Mouse (Mus musculus) limb, embryonic 15.5 days (tissue): Measurements from ENCODE around the gene Dmd. TPM values are rescaled to one million over a fixed set of nuclear protein-coding genes. Genes with fewer than 3 reads are reported as not detected.
"Not testable (repeated sequence)": the region's sequence is repeated elsewhere in the genome, so short reads cannot be mapped to it uniquely, and the experiment has no call there.

ENCODE experiments used
- ATAC-seq: fragments of 200-750 bp; cut with Nextera tagmentation; 2 replicates; pipeline ENCODE4 v1.8.0; 2017; ENCODE audit warnings: low read depth, moderate TSS enrichment; ENCODE audit not compliant: insufficient number of reproducible peaks, low FRiP score, low TSS enrichment
- H3K27ac ChIP-seq: fragments of 300-500 bp; sonication (generic); 2 replicates; pipeline ENCODE4 v1.5.1; 2015; ENCODE audit warnings: moderate library complexity, mild to moderate bottlenecking, inconsistent platforms
- H3K27me3 ChIP-seq: fragments of 300-500 bp; sonication (generic); 2 replicates; pipeline ENCODE4 v1.6.1; 2015; ENCODE audit warnings: inconsistent platforms
- H3K36me3 ChIP-seq: fragments of 300-500 bp; sonication (generic); 2 replicates; pipeline ENCODE4 v1.6.1; 2015; ENCODE audit warnings: inconsistent platforms
- H3K4me1 ChIP-seq: fragments of 300-500 bp; sonication (generic); 2 replicates; pipeline ENCODE4 v1.6.1; 2015; ENCODE audit warnings: inconsistent platforms
- H3K4me2 ChIP-seq: fragments of 300-500 bp; sonication (generic); 2 replicates; pipeline ENCODE4 v1.6.1; 2015; ENCODE audit warnings: mild to moderate bottlenecking, inconsistent platforms
- H3K4me3 ChIP-seq: fragments of 300-500 bp; sonication (generic); 2 replicates; pipeline ENCODE4 v1.5.1; 2015; ENCODE audit warnings: mild to moderate bottlenecking, inconsistent platforms
- H3K9ac ChIP-seq: fragments of 300-500 bp; sonication (generic); 2 replicates; pipeline ENCODE4 v1.6.1; 2015; ENCODE audit warnings: inconsistent platforms
- H3K9me3 ChIP-seq: fragments of 300-500 bp; sonication (generic); 2 replicates; pipeline ENCODE4 v1.6.1; 2016; ENCODE audit warnings: inconsistent platforms
- WGBS: fragments of 180-500 bp; shearing (Covaris S2); methylation state at CpG from one replicate; pipeline ENCODE4 v1.1.7; 2015; 5-methylcytosine and 5-hydroxymethylcytosine counted together
- polyA plus RNA-seq: library from polyadenylated mRNA; unstranded; fragments of >200 nt; fragmentation: Nextera tagmentation; extraction: Ambion mirVana; gene quantifications from 2 replicates; pipeline ENCODE4 v1.2.1, GENCODE M21; 2015

Gene Dmd
- polyA plus RNA-seq, 1 experiment from 2014 or later: 22.3 TPM

DNA sequence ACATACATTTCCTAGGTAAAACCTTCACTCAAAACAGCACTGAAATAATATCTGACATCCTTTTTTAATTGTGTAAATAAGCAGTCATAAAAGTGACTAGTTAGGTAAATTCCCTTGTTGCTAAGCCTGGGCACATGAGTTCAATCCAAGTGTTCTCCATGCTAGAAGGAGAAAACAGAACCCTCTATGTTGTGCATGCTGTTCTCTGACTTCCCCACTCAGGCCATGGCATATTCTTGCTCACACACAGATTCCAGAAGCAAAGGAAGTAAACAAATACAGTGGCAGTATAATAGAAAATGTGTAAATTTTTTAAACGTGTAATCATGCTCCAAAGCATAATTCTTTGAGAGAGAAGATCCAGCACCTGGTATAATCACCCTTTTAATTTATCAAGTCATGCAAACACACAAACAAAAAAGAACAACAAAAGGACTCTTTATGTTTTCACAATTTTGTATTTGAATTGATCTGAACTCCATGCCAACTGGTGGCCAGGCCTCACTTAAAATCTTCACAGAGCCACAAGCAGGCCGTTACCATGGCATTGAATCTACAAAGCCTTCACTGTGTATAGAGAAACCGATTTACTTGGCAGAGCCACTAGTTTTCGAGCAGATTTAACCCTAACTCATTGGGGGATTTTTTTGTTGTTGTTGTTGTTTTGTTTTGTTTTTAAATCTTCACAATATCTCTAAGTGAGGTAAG lies 797.8 kb downstream of the Dmd start:
- Histone ChIP-seq H3K4me2 (no peak overlapping the region), H3K4me1 (no peaks in the 10 kb centered on the region), H3K36me3 (no peaks in the 10 kb centered on the region), H3K9me3 (no peaks in the 10 kb centered on the region), H3K4me3 (no peak overlapping the region), H3K27ac (no peak overlapping the region), H3K9ac (no peak overlapping the region), H3K27me3 (no peaks in the 10 kb centered on the region)
- no peak for ATAC-seq
- WGBS: 69% methylated on average over 4 of the region's 4 CpGs

GRCm38 (mm10) chrX:83787406-83787805 lies 838.7 kb downstream of the Dmd start:
- Histone ChIP-seq H3K9me3 (no peaks in the 10 kb centered on the region), H3K36me3 (no peaks in the 10 kb centered on the region), H3K4me3 (no peak overlapping the region), H3K9ac (no peak overlapping the region), H3K4me2 (no peak overlapping the region), H3K27ac (no peak overlapping the region), H3K27me3 (no peaks in the 10 kb centered on the region), H3K4me1 (no peaks in the 10 kb centered on the region)
- no peak for ATAC-seq

DNA sequence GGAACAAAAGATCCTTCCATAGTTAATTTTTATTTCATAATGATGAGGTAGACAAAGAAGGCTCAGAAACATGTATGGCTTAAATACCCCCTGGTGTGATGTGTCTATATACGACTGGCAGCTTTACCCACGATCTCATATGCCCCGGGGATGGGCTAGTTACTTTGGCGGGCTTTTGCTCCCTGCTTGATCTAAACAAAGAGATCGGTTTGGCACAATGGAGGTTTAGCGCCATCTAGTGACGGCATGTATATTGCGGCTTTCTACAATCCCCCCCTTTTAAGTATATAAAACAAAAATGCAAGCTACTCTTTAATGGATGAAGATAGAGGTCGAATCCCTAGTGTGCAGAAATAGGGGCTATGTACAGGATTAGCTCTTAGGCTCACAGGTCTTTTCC lies 918.8 kb downstream of the Dmd start:
- H3K9me3 ChIP-seq, H3K4me3 ChIP-seq, H3K27me3 ChIP-seq, H3K4me1 ChIP-seq, H3K4me2 ChIP-seq, H3K36me3 ChIP-seq, ATAC-seq, H3K9ac ChIP-seq, H3K27ac ChIP-seq: not testable (repeated sequence)
- WGBS: 42% methylated on average over 9 of the region's 9 CpGs

DNA sequence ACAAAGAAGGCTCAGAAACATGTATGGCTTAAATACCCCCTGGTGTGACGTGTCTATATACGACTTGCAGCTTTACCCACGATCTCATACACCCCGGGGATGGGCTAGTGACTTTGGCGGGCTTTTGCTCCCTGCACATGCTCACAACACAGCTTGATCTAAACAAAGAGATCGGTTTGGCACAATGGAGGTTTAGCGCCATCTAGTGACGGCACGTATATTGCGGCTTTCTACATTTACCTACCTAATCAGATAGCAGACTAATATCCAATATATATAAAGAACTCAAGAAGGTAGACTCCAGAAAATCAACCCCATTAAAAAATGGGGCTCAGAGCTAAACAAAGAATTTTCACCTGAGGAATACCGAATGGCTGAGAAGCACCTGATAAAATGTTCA lies 926.7 kb downstream of the Dmd start:
- H3K36me3 ChIP-seq, H3K4me3 ChIP-seq, H3K27ac ChIP-seq, H3K4me2 ChIP-seq, ATAC-seq, H3K9me3 ChIP-seq, H3K4me1 ChIP-seq, H3K9ac ChIP-seq, H3K27me3 ChIP-seq: not testable (repeated sequence)
- WGBS: 85% methylated on average over 11 of the region's 11 CpGs

GRCm38 (mm10) chrX:83975895-83976294 lies 1027.2 kb downstream of the Dmd start:
- Histone ChIP-seq H3K4me3 (no peak overlapping the region), H3K36me3 (no peaks in the 10 kb centered on the region), H3K27ac (no peak overlapping the region), H3K9me3 (no peaks in the 10 kb centered on the region), H3K4me1 (no peaks in the 10 kb centered on the region), H3K9ac (no peak overlapping the region), H3K4me2 (no peak overlapping the region), H3K27me3 (no peaks in the 10 kb centered on the region)
- 74% methylated on average over 1 of the region's 1 CpGs for WGBS
- ATAC-seq: no peak

- ATAC-seq: no peak
- Histone ChIP-seq H3K9ac (no peak overlapping the region), H3K4me3 (no peak overlapping the region), H3K27me3 (no peaks in the 10 kb centered on the region), H3K27ac (no peak overlapping the region), H3K36me3 (no peaks in the 10 kb centered on the region), H3K4me1 (no peaks in the 10 kb centered on the region), H3K9me3 (no peaks in the 10 kb centered on the region), H3K4me2 (no peak overlapping the region)
- WGBS: 38% methylated on average over 7 of the region's 7 CpGs
Observed at GRCm38 (mm10) chrX:84001294-84001693, 1052.6 kb downstream of the Dmd start.

- not testable (repeated sequence) for ATAC-seq, H3K4me2 ChIP-seq, H3K27me3 ChIP-seq, H3K4me3 ChIP-seq, H3K9me3 ChIP-seq, H3K9ac ChIP-seq, H3K36me3 ChIP-seq, H3K4me1 ChIP-seq, H3K27ac ChIP-seq
- WGBS: 85% methylated on average over 3 of the region's 3 CpGs
Observed at GRCm38 (mm10) chrX:84062431-84062830, 1113.8 kb downstream of the Dmd start.

GRCm38 (mm10) chrX:84165872-84166271 lies 1217.2 kb downstream of the Dmd start:
- Histone ChIP-seq H3K4me2 (no peak overlapping the region), H3K9me3 (no peaks in the 10 kb centered on the region), H3K36me3 (no peaks in the 10 kb centered on the region), H3K4me3 (no peak overlapping the region), H3K27ac (no peak overlapping the region), H3K4me1 (no peaks in the 10 kb centered on the region), H3K27me3 (no peaks in the 10 kb centered on the region), H3K9ac (no peak overlapping the region)
- 71% methylated on average over 2 of the region's 2 CpGs for WGBS
- ATAC-seq: no peak

DNA sequence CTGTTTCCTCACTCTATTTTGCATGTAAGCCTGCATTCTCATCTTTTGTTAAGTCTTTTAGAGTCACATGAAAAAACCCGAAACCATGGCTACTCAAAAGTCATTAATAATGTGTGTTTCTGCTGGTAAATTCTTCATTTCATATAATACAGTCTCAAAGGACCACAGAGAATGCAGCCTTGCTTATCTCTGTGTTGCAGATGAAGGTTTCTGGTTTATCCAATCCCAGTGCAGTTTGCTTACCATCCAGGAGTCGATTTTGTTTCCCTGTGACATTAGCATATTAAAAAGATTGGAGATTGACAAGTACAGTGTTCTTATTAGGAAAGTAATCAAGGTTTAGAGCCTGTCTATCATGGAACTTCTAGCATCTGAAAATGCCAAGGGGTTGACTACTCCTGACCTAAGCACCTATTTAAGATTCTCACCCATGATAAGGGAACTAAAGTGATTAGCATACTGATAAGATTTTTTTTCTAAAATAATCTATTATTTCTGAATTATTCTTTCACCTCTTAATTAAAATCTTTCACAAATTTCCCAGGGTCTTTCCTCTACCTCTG lies 1292.7 kb downstream of the Dmd start:
- Histone ChIP-seq H3K36me3 (no peaks in the 10 kb centered on the region), H3K9me3 (no peaks in the 10 kb centered on the region), H3K4me1 (no peaks in the 10 kb centered on the region), H3K27me3 (no peaks in the 10 kb centered on the region), H3K4me3 (no peak overlapping the region), H3K4me2 (no peak overlapping the region), H3K9ac (no peak overlapping the region), H3K27ac (no peak overlapping the region)
- no peak for ATAC-seq
- WGBS: 69% methylated on average over 2 of the region's 2 CpGs

GRCm38 (mm10) chrX:84330593-84330992 lies 1381.9 kb downstream of the Dmd start:
- no peaks in the 10 kb centered on the region for H3K36me3 ChIP-seq
- H3K4me2 ChIP-seq: no peak overlapping the region
- no peak overlapping the region for H3K9ac ChIP-seq
- no peak overlapping the region for H3K27ac ChIP-seq
- H3K4me3 ChIP-seq: no peak overlapping the region
- ATAC-seq: no peak
- H3K9me3 ChIP-seq: no peaks in the 10 kb centered on the region
- H3K4me1 ChIP-seq: no peaks in the 10 kb centered on the region
- no peaks in the 10 kb centered on the region for H3K27me3 ChIP-seq

DNA sequence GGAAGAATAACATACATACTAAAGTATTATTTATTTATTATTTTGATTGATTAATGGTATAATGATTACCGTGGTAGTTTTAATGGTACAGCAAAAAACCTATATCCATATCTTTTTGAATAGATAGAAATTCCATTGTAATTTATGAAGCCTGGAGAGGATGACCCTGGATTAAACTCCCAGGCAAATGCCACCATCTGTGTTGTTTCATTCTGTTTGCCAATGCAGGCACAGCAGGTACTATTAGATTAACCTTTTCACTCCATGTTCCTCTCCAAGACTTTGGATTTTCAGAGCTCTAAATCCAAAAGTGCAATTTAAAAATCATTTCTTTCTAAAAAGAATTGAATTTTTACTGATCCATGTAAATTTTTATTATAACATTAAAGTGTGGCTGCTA lies 1383.5 kb downstream of the Dmd start:
- Histone ChIP-seq H3K27ac (no peak overlapping the region), H3K36me3 (no peaks in the 10 kb centered on the region), H3K4me3 (no peak overlapping the region), H3K4me1 (no peaks in the 10 kb centered on the region), H3K27me3 (no peaks in the 10 kb centered on the region), H3K9ac (no peak overlapping the region), H3K4me2 (no peak overlapping the region), H3K9me3 (no peaks in the 10 kb centered on the region)
- WGBS: 85% methylated on average over 1 of the region's 1 CpGs
- ATAC-seq: no peak

DNA sequence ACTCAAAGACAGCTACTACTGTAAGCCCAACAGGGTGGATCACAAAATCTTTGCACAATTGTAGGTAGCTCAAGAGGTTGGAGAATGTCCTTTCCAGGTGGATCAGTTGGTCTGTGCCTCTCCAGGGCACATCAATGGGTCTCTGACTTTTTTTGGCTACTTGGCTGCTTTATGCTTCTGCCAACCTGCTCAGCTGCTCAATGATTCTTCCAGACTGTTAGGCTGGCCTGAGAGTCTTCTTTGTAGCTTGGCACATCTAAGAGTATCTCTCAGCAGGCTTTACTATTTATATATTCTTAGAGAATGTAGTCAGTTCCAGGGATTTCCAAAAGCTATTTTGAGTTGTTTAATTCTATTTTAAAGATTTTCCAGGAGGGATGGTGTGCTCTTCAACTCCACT lies 1416.3 kb downstream of the Dmd start:
- H3K4me1 ChIP-seq: no peaks in the 10 kb centered on the region
- ATAC-seq: no peak
- no peaks in the 10 kb centered on the region for H3K9me3 ChIP-seq
- H3K27ac ChIP-seq: no peak overlapping the region
- H3K27me3 ChIP-seq: no peaks in the 10 kb centered on the region
- H3K9ac ChIP-seq: no peak overlapping the region
- no peak overlapping the region for H3K4me2 ChIP-seq
- H3K36me3 ChIP-seq: no peaks in the 10 kb centered on the region
- no peak overlapping the region for H3K4me3 ChIP-seq

GRCm38 (mm10) chrX:84435608-84436007 lies 1486.9 kb downstream of the Dmd start:
- no peak for ATAC-seq

More at GRCm38 (mm10) chrX:84435608-84436007, 1486.9 kb downstream of the Dmd start:
- Histone ChIP-seq H3K27me3 (no peaks in the 10 kb centered on the region), H3K27ac (no peak overlapping the region), H3K9me3 (no peaks in the 10 kb centered on the region), H3K36me3 (no peaks in the 10 kb centered on the region), H3K4me3 (no peak overlapping the region), H3K9ac (no peak overlapping the region), H3K4me1 (no peaks in the 10 kb centered on the region), H3K4me2 (no peak overlapping the region)
- 71% methylated on average over 4 of the region's 4 CpGs for WGBS
